Mouse (Mus musculus): ENCODE data around the gene Abcc12.

- TF ChIP-seq CTCF (IDR thresholded peaks at IDR 0.05; ENCODE audit: low read depth) (no peak), EP300 (optimal IDR thresholded peaks at IDR 0.05) (no peak)
Observed at GRCm38 (mm10) chr8:86623551-86623910, 43.0 kb upstream of the Abcc12 start.

All from stomach, postnatal 0 days (tissue).